Mouse (Mus musculus) forebrain, embryonic 16.5 days (tissue): ENCODE measurements around the gene Ninl. TPM values are rescaled to one million over a fixed set of nuclear protein-coding genes. Genes with fewer than 3 reads are reported as not detected.

Experiments used
- ATAC-seq: fragments of 200-750 bp; cut with Nextera tagmentation; 2 replicates; pipeline ENCODE4 v1.8.0; 2017; ENCODE audit warnings: mild to moderate bottlenecking, moderate library complexity
- H3K27ac ChIP-seq: fragments of 300-500 bp; sonication (generic); 2 replicates; pipeline ENCODE4 v1.5.1; 2014; ENCODE audit warnings: low read length, control low read depth
- H3K27me3 ChIP-seq: fragments of 300-500 bp; sonication (generic); replicated peaks from 2 replicates; pipeline ENCODE4 v1.6.1; 2014; ENCODE audit warnings: low read length; ENCODE audit not compliant: control insufficient read depth, insufficient read depth
- H3K36me3 ChIP-seq: fragments of 300-500 bp; sonication (generic); 2 replicates; pipeline ENCODE4 v1.6.1; 2014; ENCODE audit not compliant: control insufficient read depth, insufficient read depth
- H3K4me1 ChIP-seq: fragments of 300-500 bp; sonication (generic); replicated peaks from 2 replicates; pipeline ENCODE4 v1.6.1; 2014; ENCODE audit warnings: low read length; ENCODE audit not compliant: control insufficient read depth, insufficient read depth
- H3K4me2 ChIP-seq: fragments of 300-500 bp; sonication (generic); 2 replicates; pipeline ENCODE4 v1.6.1; 2014; ENCODE audit warnings: mild to moderate bottlenecking, low read length, control low read depth
- H3K4me3 ChIP-seq: fragments of 300-500 bp; sonication (generic); replicated peaks from 2 replicates; pipeline ENCODE4 v1.5.1; 2014; ENCODE audit warnings: mild to moderate bottlenecking, low read length, control low read depth
- H3K9ac ChIP-seq: fragments of 300-500 bp; sonication (generic); replicated peaks from 2 replicates; pipeline ENCODE4 v1.6.1; 2014; ENCODE audit warnings: low read depth, low read length, control low read depth
- H3K9me3 ChIP-seq: fragments of 300-500 bp; sonication (generic); 2 replicates; pipeline ENCODE4 v1.6.1; 2016; ENCODE audit warnings: low read length; ENCODE audit not compliant: control insufficient read depth
- WGBS: fragments of 180-500 bp; shearing (Covaris S2); extraction: QIAGEN DNeasy Blood & Tissue Kit; methylation state at CpG from one replicate; pipeline ENCODE4 v1.1.7; 2014; 5-methylcytosine and 5-hydroxymethylcytosine counted together
- polyA plus RNA-seq: library from polyadenylated mRNA; unstranded; fragments of >200 nt; fragmentation: Nextera tagmentation; extraction: Ambion mirVana; gene quantifications from 2 replicates; pipeline ENCODE4 v1.2.1, GENCODE M21; 2015

Ninl gene
- polyA plus RNA-seq, result 12.0 and 12.8 TPM in 2 replicates

DNA sequence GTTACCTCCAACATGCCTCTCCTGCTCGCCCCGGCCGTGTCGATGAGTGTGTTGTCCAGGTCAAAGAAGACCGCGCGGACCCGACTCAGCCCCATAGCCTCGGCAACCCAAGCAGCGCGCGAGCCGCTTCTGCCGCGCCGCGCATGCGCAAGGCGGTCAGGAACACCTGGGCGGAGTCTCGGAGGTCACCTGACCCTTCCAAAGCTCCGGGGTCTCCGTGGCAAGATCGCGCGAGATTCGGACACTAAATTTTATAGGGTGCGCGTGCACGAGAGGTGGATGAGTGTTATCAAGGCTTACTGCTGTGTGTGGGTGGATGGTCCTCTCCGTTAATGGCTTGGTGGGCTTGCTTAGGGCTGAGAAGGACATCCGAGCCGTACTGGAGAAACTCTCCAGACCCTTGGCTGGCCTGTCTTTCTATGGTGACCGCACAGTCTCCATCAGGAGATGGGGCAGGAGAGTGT is at the start of gene Ninl, which contains the start of gene Nanp:
Gene Ninl (minus strand): TSS at position 151 of the 464 bp plus-strand sequence.
Gene Nanp (minus strand): TSS at position 167 of the 464 bp plus-strand sequence.
- ATAC-seq, result peak; percentile 94
- peak within 1 kb of the TSS; percentile 63 for H3K4me3 ChIP-seq
- peak within 1 kb of the TSS; percentile 90 for H3K4me2 ChIP-seq
- no peaks in the 10 kb centered on the region for H3K27me3 ChIP-seq
- no peaks in the 10 kb centered on the region for H3K9me3 ChIP-seq
- H3K4me1 ChIP-seq, result peaks cover 16% of the 10 kb centered on the region
- no peaks in the 10 kb centered on the region for H3K36me3 ChIP-seq
- H3K27ac ChIP-seq, result no peak within 1 kb of the TSS
- under 1% methylated on average over 34 of the region's 34 CpGs for WGBS
- peak within 1 kb of the TSS; percentile 77 for H3K9ac ChIP-seq

DNA sequence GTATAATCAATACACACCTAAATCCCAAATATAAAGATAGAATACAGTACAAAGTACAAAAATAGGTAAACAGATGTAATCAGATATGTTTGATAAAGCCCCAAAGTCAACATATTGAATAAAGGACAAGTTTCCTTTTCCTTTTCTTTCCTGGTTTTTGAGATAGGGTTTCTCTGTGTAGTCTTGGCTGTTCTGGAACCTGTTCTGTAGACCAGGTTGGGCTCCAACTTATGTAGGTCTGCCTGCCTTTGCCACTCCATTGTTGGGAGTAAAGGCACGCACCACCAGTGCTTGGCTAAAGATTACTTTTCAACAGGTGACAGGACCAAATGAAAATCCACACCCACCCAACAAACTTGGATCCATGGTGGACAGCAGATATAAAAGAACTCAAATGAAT is 17.5 kb upstream of the Ninl start:
- no peak overlapping the region for H3K27ac ChIP-seq
- WGBS, result 85% methylated on average over 1 of the region's 1 CpGs

DNA sequence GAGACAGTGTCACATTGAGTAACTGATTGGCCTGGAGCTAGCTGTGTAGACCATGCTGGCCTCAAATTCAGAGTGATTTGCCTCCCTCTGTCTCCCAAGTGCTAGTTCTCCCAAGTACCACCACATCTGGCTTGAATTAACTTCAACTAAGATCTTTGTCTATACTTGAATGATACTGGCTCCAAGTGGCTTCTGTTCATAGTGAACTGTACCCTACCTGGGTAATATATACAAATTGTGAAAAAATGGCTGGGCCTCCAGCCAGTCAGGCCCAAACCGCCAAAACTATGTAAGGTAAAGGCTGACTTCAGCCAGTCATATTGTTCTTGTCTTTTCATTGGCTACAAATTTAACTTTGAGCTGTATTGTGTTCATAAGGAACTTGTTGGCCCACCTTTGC is 1.2 kb upstream of the Ninl start:
- WGBS, result 94% methylated on average over 1 of the region's 1 CpGs
- Histone ChIP-seq H3K4me1 (peaks cover 16% of the 10 kb centered on the region), H3K27me3 (no peaks in the 10 kb centered on the region), H3K36me3 (no peaks in the 10 kb centered on the region), H3K4me3 (no peak overlapping the region), H3K9ac (no peak overlapping the region), H3K27ac (no peak overlapping the region), H3K9me3 (no peaks in the 10 kb centered on the region), H3K4me2 (no peak overlapping the region)
- no peak for ATAC-seq

More for the DNA sequence above, 17.5 kb upstream of the Ninl start:
- H3K4me3 ChIP-seq, result no peak overlapping the region
- H3K36me3 ChIP-seq, result no peaks in the 10 kb centered on the region
- H3K27me3 ChIP-seq, result no peaks in the 10 kb centered on the region
- H3K4me2 ChIP-seq, result no peak overlapping the region
- no peak for ATAC-seq
- H3K9ac ChIP-seq, result no peak overlapping the region
- no peaks in the 10 kb centered on the region for H3K4me1 ChIP-seq
- no peaks in the 10 kb centered on the region for H3K9me3 ChIP-seq

DNA sequence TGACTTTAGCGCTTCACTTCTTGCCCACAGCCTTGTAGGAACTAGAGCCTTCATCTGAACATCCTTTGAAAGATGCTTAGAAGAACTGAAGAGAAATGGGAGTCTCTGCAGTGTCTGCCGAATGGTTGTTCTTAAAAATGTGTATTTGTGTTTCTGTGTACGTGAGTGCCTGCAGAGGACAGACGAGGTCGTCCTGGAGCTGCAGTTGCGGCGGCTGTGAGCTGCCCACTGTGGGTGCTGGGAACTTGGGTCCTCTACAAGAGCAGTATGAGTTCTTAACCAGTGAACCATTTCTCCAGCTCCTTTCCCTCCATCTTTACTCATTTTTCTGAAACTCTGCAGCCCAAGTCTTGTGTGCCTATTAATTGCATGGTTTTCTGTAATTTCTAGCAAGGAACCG is 544 bp upstream of the Ninl start:
- peak overlapping the region; percentile 63 for H3K4me3 ChIP-seq
- peak overlapping the region; percentile 77 for H3K9ac ChIP-seq
- H3K4me2 ChIP-seq, result peak overlapping the region; percentile 90
- no peaks in the 10 kb centered on the region for H3K36me3 ChIP-seq
- H3K9me3 ChIP-seq, result no peaks in the 10 kb centered on the region
- peaks cover 16% of the 10 kb centered on the region for H3K4me1 ChIP-seq
- peak; percentile 22 for ATAC-seq
- WGBS, result 39% methylated on average over 8 of the region's 8 CpGs
- no peak overlapping the region for H3K27ac ChIP-seq
- no peaks in the 10 kb centered on the region for H3K27me3 ChIP-seq

DNA sequence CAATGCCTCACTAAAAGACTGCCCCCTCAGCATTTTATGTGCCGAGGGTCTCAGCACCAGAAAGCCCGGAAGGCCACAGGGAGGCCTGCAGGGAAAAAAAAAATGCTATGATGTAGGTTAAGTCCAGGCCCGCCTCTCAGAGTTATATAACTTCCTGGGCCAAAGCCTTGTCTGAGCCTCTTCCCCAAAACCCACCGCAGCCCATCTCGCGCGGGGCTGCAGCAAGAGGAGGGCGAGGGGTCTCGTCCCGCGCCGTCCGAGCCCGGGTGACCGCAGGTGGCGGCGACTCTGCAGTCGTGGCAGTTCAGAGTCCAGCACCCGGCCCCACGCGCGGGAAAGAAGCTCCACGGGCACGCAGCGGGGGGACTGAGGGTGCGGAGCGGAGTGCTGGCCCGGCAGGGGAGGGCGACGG is 365 bp downstream of the Ninl start:
- peak overlapping the region; percentile 77 for H3K9ac ChIP-seq
- H3K27ac ChIP-seq, result no peak overlapping the region
- H3K27me3 ChIP-seq, result no peaks in the 10 kb centered on the region
- under 1% methylated on average over 30 of the region's 30 CpGs for WGBS
- peaks cover 16% of the 10 kb centered on the region for H3K4me1 ChIP-seq
- H3K4me2 ChIP-seq, result peak overlapping the region; percentile 64
- H3K4me3 ChIP-seq, result peak overlapping the region; percentile 63
- no peaks in the 10 kb centered on the region for H3K9me3 ChIP-seq
- peak; percentile 68; the same call in 1 of the 2 replicates for ATAC-seq
- H3K36me3 ChIP-seq, result no peaks in the 10 kb centered on the region

DNA sequence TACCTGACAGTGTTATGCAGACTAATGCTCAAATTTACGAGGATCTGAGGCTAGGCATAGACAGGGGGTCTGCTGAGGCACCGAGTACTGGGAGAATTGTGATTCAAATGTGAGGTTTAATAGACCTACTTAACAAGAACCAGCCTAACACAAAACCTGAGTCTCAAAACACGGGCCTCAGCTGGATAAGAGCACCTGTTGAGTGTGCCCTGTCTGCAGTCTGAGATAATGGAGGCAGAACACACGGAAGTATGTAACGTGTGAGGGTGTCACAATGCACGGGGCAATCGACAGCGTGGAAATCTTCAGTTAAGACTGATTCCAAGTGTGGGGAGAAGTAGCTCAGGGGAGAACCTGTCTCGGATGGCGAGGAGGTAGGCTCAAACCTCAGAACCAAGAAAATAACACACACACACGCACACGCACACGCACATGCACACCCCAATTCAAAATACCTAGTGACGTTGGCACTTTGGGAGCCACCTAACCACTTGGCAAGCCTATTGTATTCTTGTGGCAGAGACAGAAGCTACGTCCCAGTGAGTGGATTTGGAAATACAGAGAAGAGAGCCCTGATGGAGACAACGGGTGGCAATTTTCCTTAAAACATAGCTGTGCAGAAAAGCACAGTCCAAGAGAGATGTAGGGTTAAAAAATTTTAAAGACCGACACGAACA is 1.2 kb downstream of the Ninl start:
- no peak for ATAC-seq
- H3K9me3 ChIP-seq, result no peaks in the 10 kb centered on the region
- 48% methylated on average over 18 of the region's 18 CpGs for WGBS
- H3K4me2 ChIP-seq, result peak overlapping the region; percentile 64
- H3K9ac ChIP-seq, result peak overlapping the region; percentile 77
- H3K27ac ChIP-seq, result no peak overlapping the region
- H3K4me3 ChIP-seq, result peak overlapping the region; percentile 63
- H3K4me1 ChIP-seq, result peaks cover 16% of the 10 kb centered on the region
- H3K36me3 ChIP-seq, result no peaks in the 10 kb centered on the region
- no peaks in the 10 kb centered on the region for H3K27me3 ChIP-seq

DNA sequence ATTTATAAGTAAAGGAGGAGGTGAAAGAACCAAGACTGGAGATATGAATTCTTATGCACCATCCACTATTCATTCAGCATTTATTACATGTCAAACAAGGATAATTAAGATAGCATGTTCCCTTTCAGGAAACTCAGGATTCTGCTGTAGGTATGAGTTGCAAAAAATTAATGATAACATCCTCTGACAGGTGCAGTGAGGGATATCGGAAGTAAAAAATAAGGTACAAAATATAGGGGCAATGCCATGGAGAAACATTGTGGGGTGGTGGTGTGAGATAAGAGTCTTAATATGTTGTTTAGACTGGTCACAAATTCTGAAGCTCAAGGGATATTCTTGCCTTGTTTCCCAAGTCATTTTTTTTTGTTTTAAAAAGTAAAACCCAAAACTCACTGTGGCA is 1.9 kb downstream of the Ninl start:
- Histone ChIP-seq H3K27ac (no peak overlapping the region), H3K4me1 (peaks cover 16% of the 10 kb centered on the region), H3K36me3 (no peaks in the 10 kb centered on the region), H3K9ac (no peak overlapping the region), H3K4me3 (no peak overlapping the region), H3K27me3 (no peaks in the 10 kb centered on the region), H3K4me2 (no peak overlapping the region), H3K9me3 (no peaks in the 10 kb centered on the region)
- no peak for ATAC-seq
- 100% methylated on average over 1 of the region's 1 CpGs for WGBS

DNA sequence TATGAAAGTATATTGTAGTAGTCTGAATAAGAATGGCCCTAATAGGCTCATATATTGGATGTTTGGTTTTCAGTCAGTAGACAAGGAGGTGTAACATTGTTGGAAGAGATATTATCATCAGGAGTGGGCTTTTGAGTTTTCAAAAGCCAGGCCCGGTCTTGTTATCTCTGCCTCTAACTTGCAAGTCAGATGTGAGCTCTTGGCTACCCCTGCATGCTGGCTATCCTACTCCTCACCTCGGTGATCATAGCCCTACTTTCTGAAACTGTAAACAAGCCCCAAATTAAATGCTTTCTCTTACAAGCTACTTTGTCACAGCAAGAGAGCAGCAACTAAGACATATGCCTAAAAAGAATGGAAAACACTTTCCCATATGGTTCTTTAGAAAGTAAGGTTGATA is 2.5 kb downstream of the Ninl start:
- Histone ChIP-seq H3K27me3 (no peaks in the 10 kb centered on the region), H3K4me3 (no peak overlapping the region), H3K9me3 (no peaks in the 10 kb centered on the region), H3K4me2 (no peak overlapping the region), H3K9ac (no peak overlapping the region), H3K27ac (no peak overlapping the region), H3K4me1 (peaks cover 16% of the 10 kb centered on the region), H3K36me3 (no peaks in the 10 kb centered on the region)
- no peak for ATAC-seq
- WGBS, result 94% methylated on average over 2 of the region's 2 CpGs

DNA sequence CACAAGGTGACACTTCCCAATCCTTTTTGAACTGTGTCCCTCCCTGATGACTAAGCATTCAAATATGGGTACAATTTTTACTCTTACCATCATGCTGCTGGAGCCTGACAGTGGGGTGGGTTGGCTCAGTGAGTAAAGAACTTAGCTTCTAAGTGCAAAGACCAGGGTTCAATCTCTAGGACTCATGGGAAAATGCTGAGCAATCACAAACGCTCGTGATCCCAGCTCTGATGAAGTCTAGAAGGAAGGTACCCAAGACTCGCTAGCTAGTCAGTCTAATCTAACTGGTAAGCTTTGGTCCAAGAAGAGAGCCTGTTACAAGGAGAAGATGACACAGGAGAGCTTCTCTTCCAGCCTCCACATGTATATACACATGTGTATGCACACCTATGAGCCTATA is 4.7 kb downstream of the Ninl start:
- no peak overlapping the region for H3K9ac ChIP-seq
- H3K4me3 ChIP-seq, result no peak overlapping the region
- no peak overlapping the region for H3K4me2 ChIP-seq
- WGBS, result 95% methylated on average over 3 of the region's 3 CpGs
- no peaks in the 10 kb centered on the region for H3K9me3 ChIP-seq
- H3K4me1 ChIP-seq, result peaks cover 9% of the 10 kb centered on the region
- H3K27ac ChIP-seq, result no peak overlapping the region
- no peaks in the 10 kb centered on the region for H3K27me3 ChIP-seq
- no peak for ATAC-seq
- H3K36me3 ChIP-seq, result no peaks in the 10 kb centered on the region
